Mouse (Mus musculus): ENCODE measurements around the gene H2-Q2. TPM values are rescaled to one million over a fixed set of nuclear protein-coding genes. Genes with fewer than 3 reads are reported as not detected.
A peak's percentile ranks its signal among the peaks of the same experiment; 100 is the strongest.
"Not testable (repeated sequence)": the region's sequence is repeated elsewhere in the genome, so short reads cannot be mapped to it uniquely, and the experiment has no call there.

The H2-Q2 gene
- polyA plus RNA-seq, 2 experiments from 2014 or later: 7.5 to 8.8 TPM

- ATAC-seq: peak; percentile 92
These were observed 37.3 kb downstream of the H2-Q2 start, which contains the start of gene H2-Q4 for GRCm38 (mm10) chr17:35379369-35379728. Gene H2-Q4 (plus strand): TSS chr17:35379617.

DNA sequence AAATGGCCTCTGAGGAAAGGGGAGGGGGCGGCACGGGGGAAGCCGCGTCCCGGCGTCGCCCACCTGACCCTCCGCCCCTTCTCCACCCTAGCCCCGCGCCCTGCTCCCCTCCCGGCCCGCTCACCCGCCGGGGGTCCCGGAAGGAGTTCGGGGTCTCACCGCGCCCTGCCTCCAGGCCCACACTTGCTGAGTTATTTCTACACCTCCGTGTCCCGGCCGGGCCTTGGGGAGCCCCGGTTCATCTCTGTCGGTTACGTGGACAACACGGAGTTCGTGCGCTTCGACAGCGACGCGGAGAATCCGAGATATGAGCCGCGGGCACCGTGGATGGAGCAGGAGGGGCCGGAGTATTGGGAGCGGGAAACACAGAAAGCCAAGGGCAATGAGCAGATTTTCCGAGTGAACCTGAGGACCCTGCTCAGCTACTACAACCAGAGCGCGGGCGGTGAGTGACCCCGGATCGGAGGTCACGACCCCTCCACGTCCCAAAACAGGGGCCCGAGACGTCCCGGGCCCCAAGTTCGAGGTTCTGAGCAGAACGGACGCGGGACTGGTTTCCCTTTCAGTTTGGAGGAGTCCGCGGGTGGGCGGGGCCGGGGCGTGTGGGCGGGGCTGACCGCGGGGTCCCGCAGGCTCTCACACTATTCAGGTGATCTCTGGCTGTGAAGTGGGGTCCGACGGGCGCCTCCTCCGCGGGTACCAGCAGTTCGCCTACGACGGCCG is 37.8 kb downstream of the H2-Q2 start:
- peak; percentile 14 for ATAC-seq

- ATAC-seq: not testable (repeated sequence)
These were observed 47.8 kb downstream of the H2-Q2 start for GRCm38 (mm10) chr17:35389796-35390195.

DNA sequence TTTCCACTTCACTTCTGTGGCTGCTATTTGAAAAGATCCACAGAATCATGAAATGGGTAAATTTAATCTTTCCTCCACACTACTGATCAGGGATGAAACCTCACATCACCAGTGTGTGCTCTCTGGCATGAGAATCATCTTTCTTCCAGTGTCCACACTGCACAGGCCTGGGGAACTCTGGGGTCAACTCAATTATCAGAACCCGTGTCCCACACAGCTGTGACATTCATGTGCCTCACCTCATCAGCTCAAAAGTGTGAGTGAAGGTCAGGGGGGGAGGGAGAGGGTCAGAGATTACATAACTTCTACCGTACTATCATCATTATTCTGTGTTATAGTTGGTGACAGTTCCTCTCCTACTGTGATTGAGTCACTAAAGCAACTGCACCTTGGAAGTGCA is 50.6 kb downstream of the H2-Q2 start:
- not testable (repeated sequence) for ATAC-seq

- ATAC-seq: peak; percentile 98
These were observed 52.1 kb downstream of the H2-Q2 start for GRCm38 (mm10) chr17:35393864-35394800.

Other genes starting within 250 kb of the H2-Q2 start
- gene Ly6g5c, start 234.0 kb upstream of the H2-Q2 start, polyA plus RNA-seq (2017; shearing (Covaris generic)): not detected
- gene Ly6g5b, start 226.8 kb upstream of the H2-Q2 start, polyA plus RNA-seq (2017; shearing (Covaris generic)): 1 to 10 TPM; 1.9 to 2.4 TPM
- 10 to 100 TPM; 60.4 to 70.2 TPM for gene Gpank1, start 220.8 kb upstream of the H2-Q2 start, polyA plus RNA-seq (2017; shearing (Covaris generic))
- 100 to 1,000 TPM; 274 to 355 TPM for gene Csnk2b, start 220.2 kb upstream of the H2-Q2 start, polyA plus RNA-seq (2017; shearing (Covaris generic))
- 10 to 100 TPM; 22.6 to 26.3 TPM for gene D17H6S53E, start 215.9 kb upstream of the H2-Q2 start, polyA plus RNA-seq (2017; shearing (Covaris generic))
- not detected for gene Apom, start 210.2 kb upstream of the H2-Q2 start, polyA plus RNA-seq (2017; shearing (Covaris generic))
- gene Bag6, start 207.1 kb upstream of the H2-Q2 start, polyA plus RNA-seq (2017; shearing (Covaris generic)): 10 to 100 TPM; 26.2 to 34.1 TPM
- 10 to 100 TPM; 38.8 to 78.9 TPM for gene Prrc2a, start 177.3 kb upstream of the H2-Q2 start, polyA plus RNA-seq (2017; shearing (Covaris generic))
- 1 to 10 TPM in 1 of 2 experiments, under 1 TPM in 1; 0.91 to 1.9 TPM for gene Aif1, start 166.2 kb upstream of the H2-Q2 start, polyA plus RNA-seq (2017; shearing (Covaris generic))
- gene Lst1, start 153.8 kb upstream of the H2-Q2 start, polyA plus RNA-seq (2017; shearing (Covaris generic)): 10 to 100 TPM in 1 of 2 experiments, 1 to 10 TPM in 1; 5.4 to 13.4 TPM
- 100 to 1,000 TPM; 134 to 383 TPM for gene Ltb, start 147.8 kb upstream of the H2-Q2 start, polyA plus RNA-seq (2017; shearing (Covaris generic))
- gene Tnf, start 140.2 kb upstream of the H2-Q2 start, polyA plus RNA-seq (2017; shearing (Covaris generic)): 10 to 100 TPM; 21.5 to 21.6 TPM
- gene Lta, start 136.9 kb upstream of the H2-Q2 start, polyA plus RNA-seq (2017; shearing (Covaris generic)): 10 to 100 TPM; 70.5 to 90.5 TPM
- gene Gm16181, start 121.4 kb upstream of the H2-Q2 start, polyA plus RNA-seq (2017; shearing (Covaris generic)): 1 to 10 TPM in 1 of 2 experiments, not detected in 1; 1.8 TPM
- gene Atp6v1g2, start 108.6 kb upstream of the H2-Q2 start, polyA plus RNA-seq (2017; shearing (Covaris generic)): 1 to 10 TPM; 2.3 to 4.0 TPM
- 1 to 10 TPM; 3.4 to 4.4 TPM for gene Nfkbil1, start 106.5 kb upstream of the H2-Q2 start, polyA plus RNA-seq (2017; shearing (Covaris generic))
- gene Ddx39b, start 100.5 kb upstream of the H2-Q2 start, polyA plus RNA-seq (2017; shearing (Covaris generic)): 100 to 1,000 TPM; 200 to 247 TPM
- gene H2-D1, start 79.5 kb upstream of the H2-Q2 start, polyA plus RNA-seq (2017; shearing (Covaris generic)): 1,000 to 10,000 TPM; 3,460 to 4,099 TPM
- not detected for gene H2-Q1, start 21.8 kb upstream of the H2-Q2 start, polyA plus RNA-seq (2017; shearing (Covaris generic))
- 10 to 100 TPM; 12.1 to 12.7 TPM for gene H2-Q4, start 37.4 kb downstream of the H2-Q2 start, polyA plus RNA-seq (2017; shearing (Covaris generic))
- 100 to 1,000 TPM; 450 to 531 TPM for gene H2-Q6, start 82.6 kb downstream of the H2-Q2 start, polyA plus RNA-seq (2017; shearing (Covaris generic))
- 1,000 to 10,000 TPM; 1,012 to 1,237 TPM for gene H2-Q7, start 96.9 kb downstream of the H2-Q2 start, polyA plus RNA-seq (2017; shearing (Covaris generic))
- gene H2-Q10, start 127.8 kb downstream of the H2-Q2 start, polyA plus RNA-seq (2017; shearing (Covaris generic)): 10 to 100 TPM in 1 of 2 experiments, 1 to 10 TPM in 1; 7.3 to 20.1 TPM
- under 1 TPM in 1 of 2 experiments, not detected in 1; 0.36 TPM for gene Pou5f1, start 163.8 kb downstream of the H2-Q2 start, polyA plus RNA-seq (2017; shearing (Covaris generic))
- gene Tcf19, start 174.6 kb downstream of the H2-Q2 start, polyA plus RNA-seq (2017; shearing (Covaris generic)): 10 to 100 TPM; 29.2 to 36.6 TPM
- 1 to 10 TPM; 3.7 to 5.0 TPM for gene Cchcr1, start 174.9 kb downstream of the H2-Q2 start, polyA plus RNA-seq (2017; shearing (Covaris generic))
- not detected for gene Psors1c2, start 191.0 kb downstream of the H2-Q2 start, polyA plus RNA-seq (2017; shearing (Covaris generic))
- not detected for gene Cdsn, start 209.9 kb downstream of the H2-Q2 start, polyA plus RNA-seq (2017; shearing (Covaris generic))
- gene 2300002M23Rik, start 225.2 kb downstream of the H2-Q2 start, polyA plus RNA-seq (2017; shearing (Covaris generic)): not detected

Measured in activated CD4-positive, CD25-positive, alpha-beta regulatory T cell, adult 4 months (primary cell).